Mouse (Mus musculus) forebrain, embryonic 12.5 days (tissue): ENCODE data around the gene Foxj2. TPM values are rescaled to one million over a fixed set of nuclear protein-coding genes. Genes with fewer than 3 reads are reported as not detected.

ENCODE experiments used
- ATAC-seq: fragments of 200-750 bp; cut with Nextera tagmentation; 2 replicates; pipeline ENCODE4 v1.8.0; 2017; ENCODE audit warnings: moderate TSS enrichment; ENCODE audit not compliant: low FRiP score
- H3K27ac ChIP-seq: fragments of 300-500 bp; sonication (generic); 2 replicates; pipeline ENCODE4 v1.5.1; 2016; ENCODE audit warnings: mild to moderate bottlenecking
- H3K27me3 ChIP-seq: fragments of 300-500 bp; sonication (generic); 2 replicates; pipeline ENCODE4 v1.6.1; 2016; ENCODE audit warnings: mild to moderate bottlenecking
- H3K36me3 ChIP-seq: fragments of 300-500 bp; sonication (generic); replicated peaks from 2 replicates; pipeline ENCODE4 v1.6.1; 2016; ENCODE audit warnings: mild to moderate bottlenecking
- H3K4me1 ChIP-seq: fragments of 300-500 bp; sonication (generic); 2 replicates; pipeline ENCODE4 v1.6.1; 2016
- H3K4me2 ChIP-seq: fragments of 300-500 bp; sonication (generic); 2 replicates; pipeline ENCODE4 v1.6.1; 2016; ENCODE audit warnings: mild to moderate bottlenecking, moderate library complexity
- H3K4me3 ChIP-seq: fragments of 300-500 bp; sonication (generic); replicated peaks from 2 replicates; pipeline ENCODE4 v1.5.1; 2016; ENCODE audit warnings: mild to moderate bottlenecking
- H3K9ac ChIP-seq: fragments of 300-500 bp; sonication (generic); 2 replicates; pipeline ENCODE4 v1.6.1; 2016; ENCODE audit warnings: mild to moderate bottlenecking
- H3K9me3 ChIP-seq: fragments of 300-500 bp; sonication (generic); 2 replicates; pipeline ENCODE4 v1.6.1; 2016
- WGBS: fragments of 180-500 bp; shearing (Covaris S2); methylation state at CpG from one replicate; pipeline ENCODE4 v1.1.7; 2016; 5-methylcytosine and 5-hydroxymethylcytosine counted together
- polyA plus RNA-seq: library from polyadenylated mRNA; unstranded; fragments of >200 nt; fragmentation: Nextera tagmentation; extraction: Ambion mirVana; gene quantifications from 2 replicates; pipeline ENCODE4 v1.2.1, GENCODE M21; 2016

Foxj2 gene
- polyA plus RNA-seq, 1 experiment from 2014 or later = 5.7 TPM

DNA sequence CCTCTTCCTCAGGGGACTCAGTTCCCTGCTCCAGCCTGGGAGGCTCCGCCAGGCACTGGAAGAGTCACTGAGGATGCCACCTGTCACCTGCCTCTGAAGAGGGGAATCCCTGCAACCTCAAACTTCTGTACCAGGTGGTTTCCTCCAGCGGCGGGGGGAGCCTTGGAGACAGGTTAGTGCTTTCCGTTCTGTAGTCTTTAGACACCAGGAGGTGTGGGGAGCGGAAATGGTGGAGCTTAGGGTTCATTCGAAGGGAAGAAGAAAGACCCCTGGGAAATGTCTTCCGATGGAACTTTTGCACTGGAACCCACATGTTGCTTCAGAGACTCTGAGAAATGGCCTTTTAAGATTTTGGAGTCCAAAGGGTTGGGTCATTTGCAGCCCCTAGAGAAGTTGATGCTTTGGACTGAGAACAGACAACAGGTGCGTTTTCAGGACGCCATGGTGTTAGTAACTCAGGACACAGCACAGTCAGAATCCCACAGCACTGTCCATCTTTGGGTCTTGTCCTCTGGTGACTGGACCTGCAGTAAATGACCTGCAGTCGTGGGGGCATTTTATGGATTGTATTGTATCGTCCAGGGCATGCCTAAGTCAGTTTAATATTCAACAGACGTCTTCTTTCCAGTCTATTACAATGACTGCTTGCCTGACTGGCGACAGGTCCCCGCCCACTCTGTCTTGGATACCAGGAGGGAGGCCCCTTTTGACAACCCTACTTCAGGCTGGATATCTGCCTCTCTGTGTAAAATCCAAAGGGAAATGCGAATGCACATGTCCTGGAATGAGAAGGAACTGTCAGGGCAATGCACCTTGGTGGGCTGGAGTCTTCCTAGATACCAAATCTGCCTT, 1.3 kb downstream of the Foxj2 start:
- no peak overlapping the region for H3K27ac ChIP-seq
- peak overlapping the region; percentile 87 for H3K4me3 ChIP-seq
- H3K4me1 ChIP-seq = peaks cover 36% of the 10 kb centered on the region
- H3K9me3 ChIP-seq = no peaks in the 10 kb centered on the region
- no peak for ATAC-seq
- no peaks in the 10 kb centered on the region for H3K36me3 ChIP-seq
- 20% methylated on average over 15 of the region's 15 CpGs for WGBS
- H3K9ac ChIP-seq = peak overlapping the region; percentile 89
- H3K4me2 ChIP-seq = peak overlapping the region; percentile 83
- 0 out of 2 replicates have a peak, but pooled peaks cover 11% of the 10 kb centered on the region for H3K27me3 ChIP-seq

DNA sequence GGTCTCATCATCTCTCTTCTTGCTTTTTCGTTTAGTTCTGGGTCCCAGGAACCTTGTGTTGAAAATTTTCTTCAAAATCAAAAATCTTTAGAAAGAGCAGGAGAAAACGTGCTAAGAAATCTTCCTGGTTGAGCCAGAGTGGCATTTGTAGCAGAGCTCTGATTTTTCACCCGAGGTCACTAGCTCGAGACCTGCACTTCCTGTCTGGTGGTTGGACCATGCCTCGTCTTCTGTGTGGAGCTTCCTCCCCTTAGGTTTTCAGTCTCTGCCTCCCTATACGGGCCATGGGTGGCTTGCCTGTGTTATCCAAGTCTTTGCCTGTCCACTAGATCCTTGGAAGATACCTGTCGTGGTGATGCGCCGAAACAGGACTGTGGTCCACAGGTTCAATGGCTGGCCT, 2.1 kb downstream of the Foxj2 start:
- H3K27ac ChIP-seq = no peak overlapping the region
- no peaks in the 10 kb centered on the region for H3K36me3 ChIP-seq
- ATAC-seq = no peak
- 0 out of 2 replicates have a peak, but pooled peaks cover 11% of the 10 kb centered on the region for H3K27me3 ChIP-seq
- H3K4me2 ChIP-seq = no peak overlapping the region
- 81% methylated on average over 9 of the region's 9 CpGs for WGBS
- no peak overlapping the region for H3K9ac ChIP-seq
- peaks cover 44% of the 10 kb centered on the region for H3K4me1 ChIP-seq
- no peaks in the 10 kb centered on the region for H3K9me3 ChIP-seq
- no peak overlapping the region for H3K4me3 ChIP-seq

DNA sequence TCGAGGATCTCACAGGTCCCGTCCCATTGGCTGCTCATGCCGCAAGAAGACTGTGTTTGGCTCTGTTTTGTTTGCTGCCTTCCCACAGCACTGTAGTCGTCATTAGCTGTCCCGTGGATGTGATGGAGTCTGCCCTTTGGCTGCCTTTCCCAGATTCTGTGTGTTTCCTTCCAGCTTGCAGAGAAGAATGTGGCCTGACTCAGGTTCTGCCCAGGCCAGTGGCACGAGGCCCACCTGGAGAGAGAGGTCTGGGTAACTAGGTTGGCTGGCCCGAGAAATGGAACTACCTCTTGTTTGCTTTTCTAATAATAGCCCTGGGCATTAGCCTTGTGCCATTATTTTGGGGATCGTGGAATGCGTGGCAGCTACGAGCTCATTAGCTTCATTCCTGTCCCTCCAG, 4.4 kb downstream of the Foxj2 start:
- 0 out of 2 replicates have a peak, but pooled peaks cover 11% of the 10 kb centered on the region for H3K27me3 ChIP-seq
- no peaks in the 10 kb centered on the region for H3K36me3 ChIP-seq
- no peak overlapping the region for H3K4me3 ChIP-seq
- H3K27ac ChIP-seq = no peak overlapping the region
- H3K9me3 ChIP-seq = no peaks in the 10 kb centered on the region
- peaks cover 44% of the 10 kb centered on the region for H3K4me1 ChIP-seq
- no peak overlapping the region for H3K4me2 ChIP-seq
- ATAC-seq = no peak
- WGBS = 64% methylated on average over 10 of the region's 10 CpGs
- no peak overlapping the region for H3K9ac ChIP-seq

DNA sequence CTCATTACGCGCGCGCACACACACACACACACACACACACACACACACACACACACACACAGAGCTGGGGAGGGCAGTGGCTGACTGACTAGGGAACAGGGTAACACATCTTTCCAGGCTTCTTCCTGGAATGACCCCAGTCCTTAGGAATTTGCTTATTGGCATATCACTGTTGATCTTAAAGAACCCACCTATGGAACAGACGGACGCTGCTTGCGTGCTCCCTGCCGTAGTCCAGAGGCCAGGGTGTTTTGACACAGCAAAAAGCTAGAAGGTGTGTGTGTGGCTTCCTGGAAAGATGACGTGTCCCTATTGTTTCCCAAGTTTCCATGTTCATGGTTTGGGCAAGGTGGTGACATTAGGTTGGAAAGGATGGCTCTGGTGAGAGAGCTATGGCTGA, 5.5 kb downstream of the Foxj2 start:
- Histone ChIP-seq H3K9me3 (no peaks in the 10 kb centered on the region), H3K27me3 (0 out of 2 replicates have a peak, but pooled peaks cover 11% of the 10 kb centered on the region), H3K27ac (no peak overlapping the region), H3K36me3 (peaks cover 4% of the 10 kb centered on the region; the same call in 1 of the 2 replicates), H3K4me1 (peaks cover 44% of the 10 kb centered on the region), H3K4me3 (no peak overlapping the region), H3K4me2 (no peak overlapping the region), H3K9ac (no peak overlapping the region)
- no peak for ATAC-seq
- 91% methylated on average over 9 of the region's 9 CpGs for WGBS

DNA sequence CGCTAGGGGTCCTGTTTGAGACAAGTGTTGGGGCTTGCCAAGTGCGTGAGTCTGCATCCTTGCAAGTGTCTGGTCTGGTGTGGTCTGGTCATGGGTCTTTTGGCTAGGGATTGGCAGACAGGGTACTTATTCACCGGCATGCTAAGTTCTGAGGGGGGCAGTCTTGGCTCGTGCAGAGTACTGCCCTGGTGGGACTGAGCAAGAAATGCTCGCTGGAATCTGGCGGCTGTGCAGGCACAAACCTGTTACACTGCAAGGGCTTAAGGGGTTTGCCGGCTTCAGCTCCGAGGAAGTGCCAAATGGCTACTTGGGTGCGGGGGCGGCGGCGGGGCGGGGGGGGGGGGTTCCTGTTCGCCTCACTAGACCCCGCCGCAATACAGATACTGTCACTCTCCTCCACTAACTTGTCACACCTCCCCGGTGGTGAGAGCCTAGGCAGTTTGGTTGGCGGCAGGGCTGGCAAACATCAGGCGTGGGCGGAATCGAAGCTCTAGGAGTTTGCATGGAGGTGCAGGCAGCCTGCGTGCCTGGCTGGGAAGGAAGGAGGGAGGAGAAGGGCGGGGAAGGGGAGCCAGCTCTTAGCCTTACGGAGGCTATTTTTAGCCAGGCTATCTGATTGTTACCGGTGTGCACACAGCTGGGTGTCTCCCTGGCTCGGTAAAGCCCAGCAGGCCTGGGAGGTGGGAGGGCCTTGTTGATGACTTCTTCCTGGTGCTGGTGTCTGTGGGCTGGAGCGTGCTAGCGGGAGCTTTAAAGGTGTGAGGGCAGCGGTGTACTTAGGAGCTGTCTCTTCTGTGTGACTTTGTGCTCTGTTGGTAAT, 6.4 kb downstream of the Foxj2 start:
- Histone ChIP-seq H3K9ac (peak overlapping the region; percentile 54), H3K4me2 (peak overlapping the region; percentile 64), H3K4me1 (peaks cover 36% of the 10 kb centered on the region), H3K4me3 (peak overlapping the region; percentile 35), H3K36me3 (peaks cover 7% of the 10 kb centered on the region; the same call in 1 of the 2 replicates), H3K27ac (peak overlapping the region; percentile 25; the same call in 1 of the 2 replicates), H3K9me3 (no peaks in the 10 kb centered on the region), H3K27me3 (0 out of 2 replicates have a peak, but pooled peaks cover 5% of the 10 kb centered on the region)
- WGBS = 5% methylated on average over 23 of the region's 29 CpGs
- peak; percentile 63 for ATAC-seq

DNA sequence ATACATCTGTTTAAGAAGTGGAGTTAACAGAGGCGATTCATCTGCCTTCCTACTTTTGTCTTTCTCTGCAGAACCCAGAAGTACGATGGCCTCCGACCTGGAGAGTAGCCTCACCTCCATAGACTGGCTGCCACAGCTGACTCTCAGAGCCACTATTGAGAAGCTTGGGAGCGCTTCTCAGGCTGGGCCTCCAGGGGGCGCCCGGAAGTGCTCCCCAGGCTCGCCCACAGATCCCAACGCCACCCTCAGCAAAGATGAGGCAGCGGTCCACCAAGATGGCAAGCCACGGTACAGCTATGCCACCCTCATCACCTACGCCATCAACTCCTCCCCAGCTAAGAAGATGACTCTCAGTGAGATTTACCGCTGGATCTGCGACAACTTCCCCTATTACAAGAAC, 8.4 kb downstream of the Foxj2 start:
- Histone ChIP-seq H3K4me2 (no peak overlapping the region), H3K36me3 (peaks cover 12% of the 10 kb centered on the region; the same call in 1 of the 2 replicates), H3K9ac (no peak overlapping the region), H3K4me3 (no peak overlapping the region), H3K9me3 (no peaks in the 10 kb centered on the region), H3K27me3 (0 out of 2 replicates have a peak, but pooled peaks cover 5% of the 10 kb centered on the region), H3K27ac (no peak overlapping the region), H3K4me1 (peaks cover 21% of the 10 kb centered on the region)
- no peak for ATAC-seq
- WGBS = 41% methylated on average over 13 of the region's 13 CpGs

DNA sequence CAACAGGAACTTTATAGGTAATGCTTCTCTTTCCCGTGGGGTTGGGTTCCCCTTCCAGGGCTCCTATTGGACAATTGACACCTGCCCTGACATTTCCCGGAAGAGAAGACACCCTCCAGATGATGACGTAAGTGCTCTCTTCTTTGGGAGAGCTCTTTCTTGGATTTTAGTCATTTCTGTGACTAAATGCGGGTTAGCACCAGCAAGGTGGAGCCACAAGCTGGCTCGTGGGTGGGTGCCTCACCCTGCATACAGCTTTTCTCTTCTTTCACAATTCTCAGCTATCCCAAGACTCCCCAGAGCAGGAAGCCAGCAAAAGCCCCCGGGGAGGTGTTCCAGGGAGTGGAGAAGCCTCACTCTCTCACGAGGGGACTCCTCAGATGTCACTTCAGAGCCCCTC, 13.2 kb downstream of the Foxj2 start:
- no peak overlapping the region for H3K9ac ChIP-seq
- H3K4me1 ChIP-seq = no peaks in the 10 kb centered on the region
- H3K9me3 ChIP-seq = no peaks in the 10 kb centered on the region
- WGBS = 88% methylated on average over 7 of the region's 7 CpGs
- H3K27me3 ChIP-seq = no peaks in the 10 kb centered on the region
- peaks cover 45% of the 10 kb centered on the region for H3K36me3 ChIP-seq
- H3K27ac ChIP-seq = no peak overlapping the region
- no peak overlapping the region for H3K4me3 ChIP-seq
- H3K4me2 ChIP-seq = no peak overlapping the region
- no peak for ATAC-seq

DNA sequence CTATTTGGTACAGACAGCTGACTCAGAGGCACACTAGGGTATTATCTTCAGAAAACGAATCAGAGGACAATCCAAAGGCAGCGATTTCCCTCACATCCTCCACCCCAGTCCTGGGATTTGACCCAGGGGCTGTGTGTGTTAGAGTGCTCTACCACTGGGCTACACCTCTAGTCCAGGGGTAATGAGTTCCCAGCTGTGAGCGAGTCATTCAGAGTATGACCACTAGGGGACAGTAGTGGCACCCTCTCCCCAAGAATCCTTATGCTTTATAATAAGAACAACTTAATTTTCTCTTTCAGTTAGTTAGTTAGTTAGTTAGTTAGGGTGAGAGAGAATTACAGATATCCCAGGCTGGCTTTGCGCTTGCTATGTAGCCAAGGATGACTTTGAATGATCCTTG, 14.7 kb downstream of the Foxj2 start:
- no peaks in the 10 kb centered on the region for H3K27me3 ChIP-seq
- H3K27ac ChIP-seq = no peak overlapping the region
- H3K9me3 ChIP-seq = no peaks in the 10 kb centered on the region
- no peak for ATAC-seq
- no peaks in the 10 kb centered on the region for H3K4me1 ChIP-seq
- 69% methylated on average over 4 of the region's 4 CpGs for WGBS
- no peak overlapping the region for H3K9ac ChIP-seq
- peaks cover 55% of the 10 kb centered on the region for H3K36me3 ChIP-seq
- no peak overlapping the region for H3K4me3 ChIP-seq
- H3K4me2 ChIP-seq = no peak overlapping the region

DNA sequence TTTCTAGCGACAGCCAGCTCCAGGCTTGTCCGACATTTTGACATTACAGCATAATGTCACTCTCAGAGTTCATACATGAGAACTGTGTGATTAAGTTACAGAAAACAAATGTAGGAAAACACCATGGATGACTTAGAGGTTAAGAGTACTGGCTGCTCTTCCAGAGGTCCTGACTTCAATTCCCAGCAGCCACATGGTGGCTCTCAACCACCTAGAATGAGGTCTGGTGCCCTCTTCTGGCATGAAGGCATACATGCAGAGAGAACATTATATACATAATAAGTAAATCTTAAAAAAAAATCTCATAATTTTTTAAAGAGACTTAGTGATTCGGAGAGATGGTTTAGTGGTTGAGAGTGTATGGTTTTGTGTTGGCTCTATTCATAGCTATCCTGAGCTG, 17.3 kb downstream of the Foxj2 start:
- Histone ChIP-seq H3K9ac (no peak overlapping the region), H3K4me2 (no peak overlapping the region), H3K9me3 (no peaks in the 10 kb centered on the region), H3K27me3 (no peaks in the 10 kb centered on the region), H3K36me3 (peaks cover 74% of the 10 kb centered on the region), H3K27ac (no peak overlapping the region), H3K4me3 (no peak overlapping the region), H3K4me1 (no peaks in the 10 kb centered on the region)
- whole genome bisulfite sequencing = 96% methylated on average over 3 of the region's 3 CpGs
- no peak for ATAC-seq

DNA sequence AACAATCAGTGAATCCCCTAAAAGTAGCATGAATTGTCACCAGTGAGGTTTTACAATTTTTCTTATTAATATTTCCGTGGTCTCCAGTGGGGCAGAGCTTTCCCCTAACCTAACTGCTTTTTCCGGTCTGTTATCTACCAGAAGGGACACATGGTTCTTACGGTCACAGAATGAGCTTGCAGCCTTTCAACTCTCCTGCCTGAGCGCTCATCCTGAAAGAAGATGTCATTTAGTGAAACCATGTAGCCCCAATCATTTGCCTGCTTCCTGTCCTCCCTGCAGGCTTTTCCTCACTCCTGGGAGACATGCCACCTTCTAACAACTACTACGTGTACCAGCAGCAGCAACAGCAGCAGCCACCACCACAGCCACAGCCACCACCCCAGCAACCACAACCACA, 17.8 kb downstream of the Foxj2 start:
- Histone ChIP-seq H3K4me3 (no peak overlapping the region), H3K36me3 (peaks cover 77% of the 10 kb centered on the region), H3K27ac (no peak overlapping the region), H3K9me3 (no peaks in the 10 kb centered on the region), H3K4me2 (no peak overlapping the region), H3K9ac (no peak overlapping the region), H3K27me3 (no peaks in the 10 kb centered on the region), H3K4me1 (no peaks in the 10 kb centered on the region)
- no peak for ATAC-seq
- 97% methylated on average over 5 of the region's 5 CpGs for WGBS

DNA sequence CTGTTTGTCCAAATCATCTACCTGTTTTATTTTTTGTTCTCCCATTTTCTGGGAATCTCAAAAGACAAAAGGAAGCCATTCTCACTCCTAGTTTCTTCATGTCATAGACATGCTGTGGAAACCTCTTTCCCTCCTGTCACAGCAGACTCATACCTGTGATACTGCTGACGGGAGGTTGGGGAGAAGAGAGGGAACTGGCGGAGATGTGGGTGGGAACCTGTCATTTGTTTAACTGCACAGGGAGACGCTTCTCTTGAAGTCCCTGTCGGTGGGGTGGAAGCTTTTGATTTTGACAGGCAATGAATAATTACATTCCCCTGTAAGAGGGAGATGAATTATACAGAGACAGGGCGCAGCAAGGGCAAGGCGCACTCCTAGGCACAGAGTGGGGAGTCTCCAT, 24.0 kb downstream of the Foxj2 start:
- H3K27me3 ChIP-seq = no peaks in the 10 kb centered on the region
- no peak overlapping the region for H3K4me3 ChIP-seq
- no peak overlapping the region for H3K9ac ChIP-seq
- H3K4me1 ChIP-seq = no peaks in the 10 kb centered on the region
- H3K27ac ChIP-seq = no peak overlapping the region
- no peaks in the 10 kb centered on the region for H3K9me3 ChIP-seq
- ATAC-seq = no peak
- no peak overlapping the region for H3K4me2 ChIP-seq
- WGBS = 88% methylated on average over 6 of the region's 6 CpGs
- peaks cover 44% of the 10 kb centered on the region for H3K36me3 ChIP-seq

DNA sequence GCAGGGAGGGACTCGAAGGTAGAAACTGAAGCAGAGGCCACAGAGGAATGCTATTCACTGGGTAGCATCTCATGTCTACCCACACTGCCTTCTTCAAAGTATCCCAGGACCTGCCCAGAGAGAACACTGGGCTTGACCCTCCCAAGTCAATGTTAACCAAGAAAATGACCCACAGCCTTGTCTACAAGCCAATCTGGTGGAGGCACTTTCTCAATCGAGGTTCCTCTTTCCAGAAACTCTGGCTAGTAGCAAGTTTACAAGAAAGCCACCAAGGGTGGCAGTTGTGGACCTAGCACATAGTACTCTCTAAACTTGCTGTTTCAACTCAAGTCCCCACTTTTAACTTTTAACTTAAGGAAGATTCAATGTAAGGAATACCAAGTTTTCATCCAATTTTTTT, 33.0 kb downstream of the Foxj2 start:
- no peaks in the 10 kb centered on the region for H3K27me3 ChIP-seq
- H3K9me3 ChIP-seq = no peaks in the 10 kb centered on the region
- H3K27ac ChIP-seq = no peak overlapping the region
- no peak overlapping the region for H3K4me2 ChIP-seq
- WGBS = 75% methylated on average over 2 of the region's 2 CpGs
- no peak for ATAC-seq
- H3K4me1 ChIP-seq = no peaks in the 10 kb centered on the region
- H3K9ac ChIP-seq = no peak overlapping the region
- no peak overlapping the region for H3K4me3 ChIP-seq
- no peaks in the 10 kb centered on the region for H3K36me3 ChIP-seq
